Mouse (Mus musculus): ENCODE measurements at regions not wholly inside any gene's neighbourhood (a gene's known extent, or its start where the extent isn't known, plus 50 kb on each side); places are given as distances from the start of the nearest gene placed in this dataset.

DNA sequence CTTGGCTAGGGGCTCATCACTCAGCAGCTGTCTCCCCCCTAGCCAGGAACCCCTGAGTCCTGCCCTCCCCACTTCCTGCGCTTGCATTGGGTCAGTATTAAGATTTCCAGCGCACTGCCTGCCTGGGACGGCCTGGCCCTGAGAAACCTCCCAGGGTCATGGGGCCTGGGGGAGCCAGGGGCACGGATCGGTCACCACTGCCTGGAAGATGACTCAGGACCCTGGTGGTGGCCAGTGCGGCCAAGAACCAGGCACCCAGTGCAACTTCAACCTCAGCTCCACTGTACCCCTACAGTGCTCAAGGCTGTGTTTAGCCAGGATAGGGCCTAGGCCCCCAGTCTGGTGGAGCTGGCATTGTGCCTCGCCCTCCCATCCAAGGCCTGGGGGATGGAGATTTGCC is 111.9 kb upstream of the Zbtb40 start:
- DNase-seq: peak; percentile 69

- DNase-seq: peak; percentile 67
Measured at GRCm38 (mm10) chr4:137158201-137158600, 109.6 kb upstream of the Zbtb40 start.

- DNase-seq: no peak
Measured at GRCm38 (mm10) chr4:137156441-137157105, 108.0 kb upstream of the Zbtb40 start.

DNA sequence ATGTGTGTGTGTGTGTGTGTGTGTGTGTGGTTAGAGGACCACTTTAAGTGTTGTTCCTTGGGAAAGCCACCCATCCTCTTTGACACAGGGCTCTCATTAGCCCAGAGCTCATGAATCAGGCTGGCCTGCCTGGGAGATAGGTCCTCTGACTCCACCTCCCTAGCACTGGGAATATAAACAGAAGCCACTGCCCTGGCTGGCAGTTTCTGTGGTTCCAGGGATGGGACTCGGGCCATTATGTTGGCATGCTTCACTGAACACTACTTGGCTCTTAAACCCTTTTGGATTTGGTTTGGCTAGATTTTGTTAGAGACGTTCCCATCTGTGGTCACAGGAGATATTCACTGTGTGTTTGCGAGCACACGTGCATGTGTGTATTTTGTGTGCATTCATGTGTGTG is 100.2 kb upstream of the Zbtb40 start:
- DNase-seq: no peak

- DNase-seq: no peak
Measured at GRCm38 (mm10) chr4:137147795-137148194, 99.2 kb upstream of the Zbtb40 start.

GRCm38 (mm10) chr4:137146326-137146725 is 97.7 kb upstream of the Zbtb40 start:
- no peak for DNase-seq

- DNase-seq: no peak
Measured at GRCm38 (mm10) chr4:137142316-137142715, 93.7 kb upstream of the Zbtb40 start.

GRCm38 (mm10) chr4:137139051-137139705 is 90.6 kb upstream of the Zbtb40 start:
- peak; percentile 86 for DNase-seq

- no peak for DNase-seq
Measured at GRCm38 (mm10) chr4:137138127-137138526, 89.5 kb upstream of the Zbtb40 start.

DNA sequence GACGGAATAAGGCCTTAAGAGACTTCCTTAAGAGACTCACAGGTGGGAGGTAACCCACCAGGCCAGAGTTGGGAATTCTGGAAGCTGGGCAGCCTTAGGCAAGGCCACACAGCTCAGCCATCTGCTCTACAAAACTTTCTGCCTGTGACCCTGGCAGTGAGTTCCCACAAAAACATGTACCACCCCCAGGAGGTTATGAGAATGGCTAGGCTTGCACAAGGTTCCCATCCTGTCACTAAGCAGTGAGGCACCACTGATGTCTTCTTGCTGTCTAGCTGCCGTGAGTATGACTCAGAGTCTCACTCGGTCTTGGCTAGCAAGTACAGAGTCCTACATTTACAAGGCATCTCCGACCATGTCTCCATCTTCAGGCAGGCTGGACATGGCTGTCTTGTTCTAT is 87.7 kb upstream of the Zbtb40 start:
- DNase-seq: no peak

DNA sequence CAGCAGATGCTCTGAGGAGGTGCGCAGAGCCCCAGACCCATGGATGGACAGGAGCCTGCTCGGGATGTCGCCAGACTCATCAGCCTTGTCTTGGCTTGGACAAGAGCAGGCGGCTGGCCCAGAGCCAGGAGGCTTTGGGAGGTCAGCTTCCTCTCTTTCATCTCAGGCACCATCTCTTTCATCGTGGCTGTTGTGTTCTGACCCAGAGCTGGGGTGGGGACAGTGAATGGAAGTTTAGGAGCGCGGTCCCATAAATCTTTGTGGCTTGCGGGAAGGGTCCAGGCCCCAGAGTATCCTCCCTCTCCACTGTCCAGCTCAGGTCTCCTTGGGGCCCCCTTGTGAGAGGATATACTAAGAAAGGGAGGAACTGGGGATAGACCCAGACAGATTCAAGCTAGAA is 87.2 kb upstream of the Zbtb40 start:
- DNase-seq: peak; percentile 87

DNA sequence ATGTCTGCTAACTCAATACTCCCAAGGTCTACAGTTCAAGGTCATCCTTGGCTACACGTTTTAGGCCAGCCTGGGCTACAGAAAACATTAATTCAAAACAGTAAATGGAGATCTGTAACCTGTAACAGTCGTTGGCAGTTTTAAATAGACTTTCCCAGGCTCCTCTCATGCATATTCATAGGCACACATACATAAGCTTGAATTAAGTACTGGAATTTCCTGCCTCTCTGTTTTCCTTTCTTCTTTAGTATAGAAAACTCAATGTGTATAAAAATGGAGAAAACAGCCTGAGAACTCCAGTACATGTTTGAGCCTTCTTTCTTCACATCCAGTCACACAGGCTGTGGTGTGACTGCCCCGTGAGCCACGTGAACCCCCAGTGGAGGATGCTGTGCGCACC is 86.0 kb upstream of the Zbtb40 start:
- DNase-seq: no peak

GRCm38 (mm10) chr4:137133789-137134188 is 85.2 kb upstream of the Zbtb40 start:
- DNase-seq: no peak

GRCm38 (mm10) chr4:137130619-137131212 is 82.1 kb upstream of the Zbtb40 start:
- DNase-seq: no peak

DNA sequence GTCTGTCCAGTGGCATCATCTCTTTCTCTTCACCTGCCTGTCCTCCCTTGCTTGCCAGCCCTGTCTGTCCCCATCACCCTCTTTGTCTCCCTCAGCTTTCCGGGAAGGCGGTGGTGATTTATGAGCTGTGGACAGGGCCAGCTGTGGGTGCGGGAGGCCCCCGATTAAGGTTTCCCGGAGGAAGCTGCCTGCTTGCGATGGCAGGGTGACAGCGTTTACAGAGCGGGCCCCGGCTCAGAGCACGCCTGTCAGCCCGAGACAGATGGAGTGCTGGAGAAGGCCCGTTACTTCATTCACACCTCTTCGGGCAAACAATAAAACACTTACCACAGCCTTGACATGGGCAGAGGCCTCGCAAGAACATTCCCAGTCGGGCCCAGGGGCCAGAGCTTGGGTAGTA is 79.6 kb upstream of the Zbtb40 start:
- DNase-seq: no peak

- DNase-seq: no peak
Measured at GRCm38 (mm10) chr4:137121684-137122083, 73.1 kb upstream of the Zbtb40 start.

GRCm38 (mm10) chr4:137120597-137120996 is 72.0 kb upstream of the Zbtb40 start:
- no peak for DNase-seq

- DNase-seq: no peak
Measured at GRCm38 (mm10) chr4:137118332-137118715, 69.7 kb upstream of the Zbtb40 start.

- DNase-seq: peak; percentile 84
Measured at GRCm38 (mm10) chr4:137117471-137118331, 69.1 kb upstream of the Zbtb40 start.

- DNase-seq: no peak
Measured at GRCm38 (mm10) chr4:137115062-137115461, 66.5 kb upstream of the Zbtb40 start.

- no peak for DNase-seq
Measured at GRCm38 (mm10) chr4:137110276-137110675, 61.7 kb upstream of the Zbtb40 start.

GRCm38 (mm10) chr4:137104447-137105044 is 55.9 kb upstream of the Zbtb40 start:
- no peak for DNase-seq

- DNase-seq: no peak
Measured at GRCm38 (mm10) chr4:137101169-137101568, 52.6 kb upstream of the Zbtb40 start.

Measured in adrenal gland, adult 8-10 months (tissue).